Mouse (Mus musculus) heart, embryonic 11.5 days (tissue): ENCODE data around the gene Scaf8. TPM values are rescaled to one million over a fixed set of nuclear protein-coding genes. Genes with fewer than 3 reads are reported as not detected.
"Not testable (repeated sequence)": the region's sequence is repeated elsewhere in the genome, so short reads cannot be mapped to it uniquely, and the experiment has no call there.

ENCODE experiments used
- ATAC-seq: fragments of 200-750 bp; cut with Nextera tagmentation; replicated peaks from 2 replicates; pipeline ENCODE4 v1.8.0; 2017; ENCODE audit warnings: moderate library complexity; ENCODE audit not compliant: insufficient number of reproducible peaks, low FRiP score, low TSS enrichment
- H3K27ac ChIP-seq: fragments of 300-500 bp; sonication (generic); 2 replicates; pipeline ENCODE4 v1.5.1; 2014; ENCODE audit warnings: mild to moderate bottlenecking, low read depth, low read length
- H3K27me3 ChIP-seq: fragments of 300-500 bp; sonication (generic); 2 replicates; pipeline ENCODE4 v1.6.1; 2014; ENCODE audit warnings: mild to moderate bottlenecking, low read length, mixed read lengths; ENCODE audit not compliant: control insufficient read depth, insufficient read depth
- H3K36me3 ChIP-seq: fragments of 300-500 bp; sonication (generic); 2 replicates; pipeline ENCODE4 v1.6.1; 2014; ENCODE audit warnings: mild to moderate bottlenecking, low read length, moderate library complexity, mixed read lengths; ENCODE audit not compliant: control insufficient read depth, insufficient read depth
- H3K4me1 ChIP-seq: fragments of 300-500 bp; sonication (generic); 2 replicates; pipeline ENCODE4 v1.6.1; 2014; ENCODE audit warnings: low read length; ENCODE audit not compliant: control insufficient read depth, insufficient read depth
- H3K4me2 ChIP-seq: fragments of 300-500 bp; sonication (generic); 2 replicates; pipeline ENCODE4 v1.6.1; 2014; ENCODE audit warnings: mild to moderate bottlenecking, moderate library complexity
- H3K4me3 ChIP-seq: fragments of 300-500 bp; sonication (generic); 2 replicates; pipeline ENCODE4 v1.5.1; 2014; ENCODE audit warnings: low read depth, low read length
- H3K9ac ChIP-seq: fragments of 300-500 bp; sonication (generic); 2 replicates; pipeline ENCODE4 v1.6.1; 2014; ENCODE audit warnings: mild to moderate bottlenecking, low read depth, low read length, moderate library complexity
- H3K9me3 ChIP-seq: fragments of 300-500 bp; sonication (generic); replicated peaks from 2 replicates; pipeline ENCODE4 v1.6.1; 2016; ENCODE audit warnings: low read length; ENCODE audit not compliant: control insufficient read depth
- WGBS: fragments of 180-500 bp; shearing (Covaris S2); extraction: QIAGEN DNeasy Blood & Tissue Kit; methylation state at CpG from one replicate; pipeline ENCODE4 v1.1.7; 2014; ENCODE audit not compliant: insufficient replicate concordance; 5-methylcytosine and 5-hydroxymethylcytosine counted together
- polyA plus RNA-seq: library from polyadenylated mRNA; unstranded; fragments of >200 nt; fragmentation: Nextera tagmentation; extraction: Ambion mirVana; gene quantifications from 2 replicates; pipeline ENCODE4 v1.2.1, GENCODE M21; 2014

Scaf8 gene
- 19.1 and 20.6 TPM in 2 replicates for polyA plus RNA-seq

DNA sequence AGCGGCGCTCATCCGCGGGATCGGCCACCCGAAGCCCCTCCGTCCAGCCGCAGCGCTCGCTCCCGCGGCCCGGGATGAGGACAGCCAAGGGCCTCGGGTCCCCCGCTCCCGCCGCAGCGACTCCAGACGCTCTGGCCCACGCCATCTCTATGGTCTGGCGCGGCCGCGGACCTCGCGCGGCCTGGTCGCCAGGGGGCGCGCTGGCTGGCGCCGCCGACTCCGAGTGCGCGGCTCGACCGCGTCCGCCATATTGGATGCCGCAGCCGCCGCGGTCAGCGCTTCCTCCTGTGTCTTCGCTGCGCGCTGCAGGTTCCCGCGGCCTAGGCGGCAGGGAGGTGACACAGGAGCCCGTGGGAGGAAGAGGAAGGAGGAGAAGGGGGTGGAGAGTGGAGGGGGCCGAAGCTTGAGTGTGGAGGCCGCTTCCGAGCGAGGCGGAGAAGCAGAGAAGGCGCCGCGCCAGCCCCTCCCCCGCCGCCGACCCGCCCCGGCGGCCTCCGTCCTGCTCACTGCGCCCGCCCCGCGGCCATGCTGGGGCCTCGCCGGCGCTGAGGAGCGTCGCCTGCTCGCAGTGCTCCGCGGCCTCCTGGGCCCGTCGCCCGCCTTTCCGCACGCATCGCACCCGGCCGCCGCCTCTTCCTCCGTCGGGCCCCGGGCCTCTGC lies at the start of gene Scaf8:
Scaf8 (plus strand) TSS at position 253 of the 660 bp plus-strand sequence.
- 0% methylated on average over 76 of the region's 91 CpGs for WGBS
- Histone ChIP-seq H3K9ac (peak within 1 kb of the TSS; percentile 97), H3K4me3 (peak within 1 kb of the TSS; percentile 96), H3K4me1 (0 out of 2 replicates have a peak, but pooled peaks cover 3% of the 10 kb centered on the region), H3K27me3 (no peaks in the 10 kb centered on the region), H3K9me3 (no peaks in the 10 kb centered on the region), H3K36me3 (no peaks in the 10 kb centered on the region), H3K4me2 (peak within 1 kb of the TSS; percentile 67), H3K27ac (peak within 1 kb of the TSS; percentile 100)
- ATAC-seq: peak; percentile 95

- no peak overlapping the region for H3K27ac ChIP-seq
- no peak for ATAC-seq
- H3K9ac ChIP-seq: no peak overlapping the region
- H3K4me3 ChIP-seq: no peak overlapping the region
- H3K36me3 ChIP-seq: peaks cover 25% of the 10 kb centered on the region
- H3K9me3 ChIP-seq: no peaks in the 10 kb centered on the region
- WGBS: 89% methylated on average over 9 of the region's 9 CpGs
- H3K27me3 ChIP-seq: no peaks in the 10 kb centered on the region
- H3K4me1 ChIP-seq: no peaks in the 10 kb centered on the region
- H3K4me2 ChIP-seq: no peak overlapping the region
Measured at GRCm38 (mm10) chr17:3075166-3075872, 39.5 kb upstream of the Scaf8 start.

- 86% methylated on average over 4 of the region's 4 CpGs for WGBS
Measured at GRCm38 (mm10) chr17:3075873-3076245, 38.9 kb upstream of the Scaf8 start.

DNA sequence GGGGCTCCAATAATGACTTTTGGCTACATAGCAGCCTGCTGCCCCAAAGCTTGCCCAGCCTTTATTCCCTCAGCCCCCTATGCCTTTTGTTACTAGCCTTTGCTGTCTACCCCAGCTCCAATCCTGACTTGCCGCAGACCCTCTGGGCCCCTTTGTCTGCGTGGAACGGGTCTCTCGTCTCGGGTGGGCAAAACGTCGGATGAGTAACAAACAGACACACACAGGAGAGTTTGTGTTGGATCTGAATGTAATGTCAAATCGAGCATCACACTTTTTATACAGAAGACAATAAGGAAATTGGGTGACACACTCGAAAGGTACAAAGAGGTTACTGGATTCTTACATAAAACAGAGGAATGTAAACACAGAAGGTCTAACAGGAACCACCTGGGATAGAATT lies 36.8 kb upstream of the Scaf8 start:
- ATAC-seq, H3K9me3 ChIP-seq, H3K27ac ChIP-seq, H3K9ac ChIP-seq, H3K4me3 ChIP-seq, H3K4me1 ChIP-seq, H3K27me3 ChIP-seq, H3K4me2 ChIP-seq: not testable (repeated sequence)
- WGBS: 88% methylated on average over 9 of the region's 9 CpGs
- peaks cover 19% of the 10 kb centered on the region for H3K36me3 ChIP-seq

More at GRCm38 (mm10) chr17:3075873-3076245, 38.9 kb upstream of the Scaf8 start:
- H3K4me3 ChIP-seq: no peak overlapping the region
- H3K27me3 ChIP-seq: no peaks in the 10 kb centered on the region
- H3K27ac ChIP-seq: no peak overlapping the region
- H3K9ac ChIP-seq: no peak overlapping the region
- no peaks in the 10 kb centered on the region for H3K4me1 ChIP-seq
- H3K4me2 ChIP-seq: no peak overlapping the region
- no peak for ATAC-seq
- H3K9me3 ChIP-seq: no peaks in the 10 kb centered on the region
- H3K36me3 ChIP-seq: peaks cover 23% of the 10 kb centered on the region

- WGBS: 89% methylated on average over 7 of the region's 9 CpGs
- H3K36me3 ChIP-seq: not testable (repeated sequence)
Measured at GRCm38 (mm10) chr17:3080587-3081349, 34.0 kb upstream of the Scaf8 start.

GRCm38 (mm10) chr17:3081512-3082100 lies 33.2 kb upstream of the Scaf8 start:
- peak; percentile 52 for ATAC-seq
- H3K27ac ChIP-seq, H3K27me3 ChIP-seq, H3K9me3 ChIP-seq, H3K36me3 ChIP-seq, H3K4me1 ChIP-seq, H3K4me3 ChIP-seq, H3K9ac ChIP-seq, H3K4me2 ChIP-seq: not testable (repeated sequence)
- 59% methylated on average over 2 of the region's 3 CpGs for WGBS

More at GRCm38 (mm10) chr17:3080587-3081349, 34.0 kb upstream of the Scaf8 start:
- not testable (repeated sequence) for H3K9ac ChIP-seq, H3K9me3 ChIP-seq, H3K4me2 ChIP-seq, H3K27ac ChIP-seq, H3K4me3 ChIP-seq, H3K4me1 ChIP-seq, H3K27me3 ChIP-seq, ATAC-seq

GRCm38 (mm10) chr17:3082125-3082755 lies 32.5 kb upstream of the Scaf8 start:
- H3K27me3 ChIP-seq, H3K27ac ChIP-seq, H3K4me1 ChIP-seq, H3K9ac ChIP-seq, H3K9me3 ChIP-seq, H3K4me3 ChIP-seq, H3K36me3 ChIP-seq: not testable (repeated sequence)
- H3K4me2 ChIP-seq: peak overlapping the region; percentile 44
- ATAC-seq: peak; percentile 73
- 68% methylated on average over 6 of the region's 9 CpGs for WGBS
